Mouse (Mus musculus): Measurements from ENCODE around the gene Plxnd1. TPM values are rescaled to one million over a fixed set of nuclear protein-coding genes. Genes with fewer than 3 reads are reported as not detected.

Plxnd1 gene
- polyA plus RNA-seq, 1 experiment from 2014 or later: 42.3 TPM

GRCm38 (mm10) chr6:115908421-115908982 is 86.3 kb downstream of the Plxnd1 start:
- Histone ChIP-seq H3K4me3 (replicated peaks; ENCODE audit: low read depth, low read length) (no peak overlapping the region), H3K27ac (peak overlapping the region; percentile 38), H3K4me1 (replicated peaks; ENCODE audit: insufficient read depth, low read length) (peaks cover 16% of the 10 kb centered on the region), H3K27me3 (ENCODE audit: insufficient read depth, low read length) (no peaks in the 10 kb centered on the region), H3K4me2 (ENCODE audit: low read length) (no peak overlapping the region), H3K9me3 (replicated peaks; ENCODE audit: low read length) (no peaks in the 10 kb centered on the region), H3K9ac (ENCODE audit: low read depth, low read length) (no peak overlapping the region), H3K36me3 (ENCODE audit: insufficient read depth, low read length) (0 out of 2 replicates have a peak, but pooled peaks cover 5% of the 10 kb centered on the region)
- no peak for ATAC-seq (replicated peaks; ENCODE audit: low FRiP score, low read depth)
- DNase-seq (ENCODE audit: low spot score): no peak
- no peak for TF ChIP-seq CTCF (IDR thresholded peaks at IDR 0.05; ENCODE audit: low read depth)
- WGBS: 57% methylated on average over 6 of the region's 6 CpGs

DNA sequence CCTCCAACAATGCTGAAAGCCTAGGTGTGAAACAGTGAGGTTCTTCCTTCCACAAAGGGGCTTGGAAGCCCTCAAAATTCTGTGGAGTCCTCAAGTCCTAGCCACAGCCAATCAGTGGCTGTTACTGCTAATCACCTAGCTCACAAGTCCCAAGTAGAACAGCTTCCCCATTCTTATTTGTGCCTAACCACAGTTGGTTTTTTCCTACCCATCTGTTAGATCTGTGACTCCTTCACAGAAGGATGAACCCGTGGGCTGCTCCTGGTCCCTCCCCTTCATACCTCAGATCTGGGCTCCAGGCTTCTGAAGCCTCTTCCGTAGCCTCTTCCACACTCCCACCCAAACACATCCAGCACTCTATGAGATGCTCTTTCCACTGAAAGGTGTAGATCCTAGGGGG is 87.9 kb downstream of the Plxnd1 start:
- no peaks in the 10 kb centered on the region for H3K9me3 ChIP-seq (replicated peaks; ENCODE audit: low read length)
- DNase-seq (ENCODE audit: low spot score) (no peak), ATAC-seq (replicated peaks; ENCODE audit: low FRiP score, low read depth) (no peak)
- H3K27me3 ChIP-seq (ENCODE audit: insufficient read depth, low read length): no peaks in the 10 kb centered on the region
- peaks cover 14% of the 10 kb centered on the region for H3K36me3 ChIP-seq (ENCODE audit: insufficient read depth, low read length)
- H3K9ac ChIP-seq (ENCODE audit: low read depth, low read length): no peak overlapping the region
- H3K4me2 ChIP-seq (ENCODE audit: low read length): no peak overlapping the region
- H3K4me3 ChIP-seq (replicated peaks; ENCODE audit: low read depth, low read length): no peak overlapping the region
- peaks cover 16% of the 10 kb centered on the region for H3K4me1 ChIP-seq (replicated peaks; ENCODE audit: insufficient read depth, low read length)
- no peak for TF ChIP-seq CTCF (IDR thresholded peaks at IDR 0.05; ENCODE audit: low read depth)
- 46% methylated on average over 2 of the region's 2 CpGs for WGBS
- no peak overlapping the region for H3K27ac ChIP-seq

GRCm38 (mm10) chr6:115906455-115906854 is 88.3 kb downstream of the Plxnd1 start:
- Histone ChIP-seq H3K27me3 (ENCODE audit: insufficient read depth, low read length) (no peaks in the 10 kb centered on the region), H3K27ac (no peak overlapping the region), H3K36me3 (ENCODE audit: insufficient read depth, low read length) (peaks cover 14% of the 10 kb centered on the region), H3K9me3 (replicated peaks; ENCODE audit: low read length) (no peaks in the 10 kb centered on the region), H3K9ac (ENCODE audit: low read depth, low read length) (no peak overlapping the region), H3K4me1 (replicated peaks; ENCODE audit: insufficient read depth, low read length) (peaks cover 18% of the 10 kb centered on the region), H3K4me3 (replicated peaks; ENCODE audit: low read depth, low read length) (no peak overlapping the region), H3K4me2 (ENCODE audit: low read length) (no peak overlapping the region)
- TF ChIP-seq CTCF (IDR thresholded peaks at IDR 0.05; ENCODE audit: low read depth): no peak
- whole genome bisulfite sequencing: 65% methylated on average over 1 of the region's 1 CpGs
- no peak for DNase-seq (ENCODE audit: low spot score)
- no peak for ATAC-seq (replicated peaks; ENCODE audit: low FRiP score, low read depth)

DNA sequence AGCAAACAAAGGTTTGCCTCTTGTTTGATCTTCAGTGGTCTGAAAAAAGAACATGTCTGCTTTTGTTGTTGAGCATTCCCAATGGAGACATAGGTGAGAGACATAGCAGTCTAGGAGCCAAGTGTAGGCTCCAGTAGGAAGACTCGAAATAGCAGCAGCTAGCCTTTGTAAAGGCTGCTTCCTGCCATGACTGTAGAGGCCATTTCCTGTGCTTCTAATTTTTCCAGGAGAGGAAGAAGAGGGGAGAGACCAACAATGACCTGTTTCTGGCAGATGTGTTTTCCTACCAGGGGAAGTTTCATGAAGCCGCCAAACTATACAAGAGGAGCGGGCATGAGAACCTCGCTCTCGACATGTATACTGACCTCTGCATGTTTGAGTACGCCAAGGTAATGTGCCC is 89.2 kb downstream of the Plxnd1 start:
- Histone ChIP-seq H3K4me1 (replicated peaks; ENCODE audit: insufficient read depth, low read length) (peaks cover 20% of the 10 kb centered on the region), H3K4me2 (ENCODE audit: low read length) (no peak overlapping the region), H3K27ac (peak overlapping the region; percentile 15; the same call in 1 of the 2 replicates), H3K9me3 (replicated peaks; ENCODE audit: low read length) (no peaks in the 10 kb centered on the region), H3K9ac (ENCODE audit: low read depth, low read length) (no peak overlapping the region), H3K4me3 (replicated peaks; ENCODE audit: low read depth, low read length) (no peak overlapping the region), H3K36me3 (ENCODE audit: insufficient read depth, low read length) (peaks cover 16% of the 10 kb centered on the region), H3K27me3 (ENCODE audit: insufficient read depth, low read length) (no peaks in the 10 kb centered on the region)
- 78% methylated on average over 6 of the region's 6 CpGs for WGBS
- DNase-seq (ENCODE audit: low spot score) (no peak), ATAC-seq (replicated peaks; ENCODE audit: low FRiP score, low read depth) (no peak)
- TF ChIP-seq CTCF (IDR thresholded peaks at IDR 0.05; ENCODE audit: low read depth): no peak

Other genes starting within 250 kb of the Plxnd1 start
- gene Tmem40, start 232.6 kb downstream of the Plxnd1 start, polyA plus RNA-seq (2015; fragmentation: Nextera tagmentation; extraction: Ambion mirVana): 1.0 and 1.8 TPM in 2 replicates
- 10.4 and 12.1 TPM in 2 replicates for gene Cand2, start 220.5 kb downstream of the Plxnd1 start, polyA plus RNA-seq (2015; fragmentation: Nextera tagmentation; extraction: Ambion mirVana)
- 2,857 and 3,220 TPM in 2 replicates for gene Rpl32, start 186.3 kb downstream of the Plxnd1 start, polyA plus RNA-seq (2015; fragmentation: Nextera tagmentation; extraction: Ambion mirVana)
- 2.5 and 3.0 TPM in 2 replicates for gene Efcab12, start 156.6 kb downstream of the Plxnd1 start, polyA plus RNA-seq (2015; fragmentation: Nextera tagmentation; extraction: Ambion mirVana)
- gene Mbd4, start 141.6 kb downstream of the Plxnd1 start, polyA plus RNA-seq (2015; fragmentation: Nextera tagmentation; extraction: Ambion mirVana): 10.9 TPM in 2 replicates
- 14.9 and 20.6 TPM in 2 replicates for gene Ift122, start 141.5 kb downstream of the Plxnd1 start, polyA plus RNA-seq (2015; fragmentation: Nextera tagmentation; extraction: Ambion mirVana)
- gene Rho, start 63.3 kb downstream of the Plxnd1 start, polyA plus RNA-seq (2015; fragmentation: Nextera tagmentation; extraction: Ambion mirVana): not detected in 2 replicates
- not detected in 2 replicates for gene H1foo, start 50.1 kb downstream of the Plxnd1 start, polyA plus RNA-seq (2015; fragmentation: Nextera tagmentation; extraction: Ambion mirVana)
- gene Tmcc1, start 198.5 kb upstream of the Plxnd1 start, polyA plus RNA-seq (2015; fragmentation: Nextera tagmentation; extraction: Ambion mirVana): 6.9 and 7.6 TPM in 2 replicates
- 40.5 and 49.2 TPM in 2 replicates for gene Washc2, start 213.0 kb upstream of the Plxnd1 start, polyA plus RNA-seq (2015; fragmentation: Nextera tagmentation; extraction: Ambion mirVana)

Measured in kidney, postnatal 0 days (tissue).